Mouse (Mus musculus): Measurements from ENCODE around the gene Gm39566. TPM values are rescaled to one million over a fixed set of nuclear protein-coding genes. Genes with fewer than 3 reads are reported as not detected.
A peak's percentile ranks its signal among the peaks of the same experiment; 100 is the strongest.
"Not testable (repeated sequence)": the region's sequence is repeated elsewhere in the genome, so short reads cannot be mapped to it uniquely, and the experiment has no call there.

Gene Gm39566
- not detected for polyA plus RNA-seq (2017; shearing (Covaris generic))

DNA sequence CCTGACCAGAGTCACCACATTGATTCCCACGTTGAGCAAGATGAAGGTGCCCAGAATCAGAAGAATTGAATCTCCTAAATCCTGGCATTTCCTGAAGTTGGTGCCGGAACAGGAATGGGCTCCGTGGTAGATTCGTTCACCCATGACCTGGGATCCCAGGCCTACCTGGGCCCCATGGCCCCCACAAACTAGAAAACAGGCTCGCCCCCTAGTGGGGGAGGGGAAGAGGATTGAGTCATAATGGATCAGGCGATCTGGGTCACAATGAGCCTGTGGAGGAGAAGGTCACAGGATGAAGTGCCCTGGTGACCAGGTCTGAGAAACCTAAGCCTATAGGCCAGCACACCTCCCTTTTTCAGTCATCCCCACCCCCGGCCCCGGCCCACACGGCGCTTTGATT is at the start of gene Gm39566:
Gene Gm39566 (minus strand): TSS at position 144 of the 400 bp plus-strand sequence.
- ATAC-seq: no peak

DNA sequence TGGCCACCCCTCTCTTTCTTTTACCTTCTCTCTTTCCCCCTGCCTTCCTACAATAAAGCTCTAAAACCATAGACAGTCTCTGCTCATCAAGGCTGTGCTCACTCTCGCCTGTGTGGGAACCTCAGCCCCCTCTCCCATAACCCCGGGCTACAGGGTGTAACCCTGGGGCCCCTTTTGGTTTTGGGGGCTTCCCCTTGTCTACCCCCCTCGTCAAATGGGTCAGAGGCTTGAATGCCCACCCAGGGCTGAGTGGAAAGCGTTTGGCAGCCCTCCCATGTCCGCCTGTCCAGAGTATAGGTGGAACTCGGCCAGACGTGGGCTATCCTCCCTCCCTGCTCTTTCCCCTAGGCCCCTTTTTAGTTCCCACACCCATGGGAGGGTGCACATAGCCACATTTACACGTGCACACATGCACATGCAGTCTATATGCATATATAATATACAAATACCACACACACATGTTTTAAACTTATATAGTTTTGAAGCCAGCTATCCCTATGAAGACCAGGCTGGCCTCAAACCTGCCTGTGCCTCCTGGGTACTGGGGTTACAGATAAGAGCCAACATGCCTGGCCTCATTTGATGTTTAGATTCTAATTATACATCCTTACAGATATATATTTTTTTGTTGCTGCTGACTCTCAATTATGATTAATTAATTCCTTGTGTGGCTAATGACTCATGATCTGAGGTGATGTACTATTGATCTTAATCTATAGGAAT is 49.2 kb upstream of the Gm39566 start:
- no peak for ATAC-seq

- not testable (repeated sequence) for ATAC-seq
Measured at GRCm38 (mm10) chr11:69863729-69864128, 48.6 kb upstream of the Gm39566 start.

- ATAC-seq: no peak
Measured at GRCm38 (mm10) chr11:69858113-69858998, 43.3 kb upstream of the Gm39566 start, which contains the start of gene Tnk1. TSS of gene Tnk1 (minus strand) at chr11:69858730.

- ATAC-seq: no peak
Measured at GRCm38 (mm10) chr11:69855347-69855746, 40.2 kb upstream of the Gm39566 start.

GRCm38 (mm10) chr11:69854680-69855079 is 39.6 kb upstream of the Gm39566 start:
- no peak for ATAC-seq

DNA sequence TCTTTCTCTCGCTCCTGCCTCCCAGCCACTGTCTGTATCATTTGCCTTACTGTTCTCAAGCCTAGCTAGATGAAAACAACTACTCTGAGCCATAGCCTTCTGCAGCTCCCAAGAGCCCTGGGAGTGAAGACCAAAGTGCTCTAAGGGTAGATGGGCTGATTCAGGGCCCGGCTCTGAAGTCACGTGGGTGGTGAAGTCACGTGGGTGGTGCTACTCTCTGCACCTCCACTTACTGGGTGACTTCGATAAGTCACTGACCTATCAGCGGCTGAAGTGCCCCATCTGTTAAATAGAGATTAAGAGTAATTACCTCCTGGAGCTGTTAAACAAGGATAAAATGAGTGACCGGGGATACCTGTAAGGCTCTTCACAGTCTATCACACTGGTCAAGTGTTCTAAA is 38.9 kb upstream of the Gm39566 start:
- no peak for ATAC-seq

DNA sequence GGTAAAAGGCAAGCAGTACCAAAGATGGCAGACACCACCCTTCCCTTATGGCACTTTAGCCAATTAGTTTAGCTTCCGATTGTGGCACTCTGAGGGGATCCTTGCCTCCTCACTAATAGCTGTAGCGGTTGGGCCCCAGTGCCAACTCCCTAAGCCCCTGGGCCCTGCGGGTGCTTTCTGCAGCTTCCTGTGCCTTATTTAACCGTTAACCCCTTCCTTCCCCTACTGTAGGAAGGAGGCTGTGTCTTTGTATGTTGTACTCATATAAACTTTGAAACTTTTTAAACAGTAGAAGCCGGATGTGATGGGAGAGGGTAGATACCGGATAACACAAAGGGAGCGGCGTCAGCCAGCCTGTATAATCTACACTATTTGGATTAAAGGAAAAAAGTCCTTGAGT is 35.7 kb upstream of the Gm39566 start:
- ATAC-seq: no peak

- ATAC-seq: no peak
Measured at GRCm38 (mm10) chr11:69849884-69850283, 34.8 kb upstream of the Gm39566 start.

GRCm38 (mm10) chr11:69849128-69849527 is 34.0 kb upstream of the Gm39566 start:
- no peak for ATAC-seq

DNA sequence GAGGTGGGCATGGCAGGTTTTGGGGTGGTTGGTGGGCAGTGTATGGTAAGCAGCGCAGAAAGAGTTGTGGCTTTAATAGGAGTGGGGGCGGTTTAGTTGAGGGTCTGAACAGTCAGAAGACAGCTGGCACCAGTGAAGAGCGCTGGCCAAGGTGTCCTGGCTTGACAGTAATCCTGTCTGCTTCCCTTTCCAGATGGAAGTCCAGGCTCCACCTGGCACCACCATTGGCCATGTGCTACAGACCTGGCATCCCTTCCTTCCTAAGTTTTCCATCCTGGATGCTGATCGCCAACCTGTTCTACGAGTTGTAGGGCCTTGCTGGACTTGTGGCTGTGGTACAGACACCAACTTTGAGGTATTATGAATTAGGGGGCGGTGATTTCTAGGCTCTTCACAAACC is 32.9 kb upstream of the Gm39566 start:
- ATAC-seq: no peak

DNA sequence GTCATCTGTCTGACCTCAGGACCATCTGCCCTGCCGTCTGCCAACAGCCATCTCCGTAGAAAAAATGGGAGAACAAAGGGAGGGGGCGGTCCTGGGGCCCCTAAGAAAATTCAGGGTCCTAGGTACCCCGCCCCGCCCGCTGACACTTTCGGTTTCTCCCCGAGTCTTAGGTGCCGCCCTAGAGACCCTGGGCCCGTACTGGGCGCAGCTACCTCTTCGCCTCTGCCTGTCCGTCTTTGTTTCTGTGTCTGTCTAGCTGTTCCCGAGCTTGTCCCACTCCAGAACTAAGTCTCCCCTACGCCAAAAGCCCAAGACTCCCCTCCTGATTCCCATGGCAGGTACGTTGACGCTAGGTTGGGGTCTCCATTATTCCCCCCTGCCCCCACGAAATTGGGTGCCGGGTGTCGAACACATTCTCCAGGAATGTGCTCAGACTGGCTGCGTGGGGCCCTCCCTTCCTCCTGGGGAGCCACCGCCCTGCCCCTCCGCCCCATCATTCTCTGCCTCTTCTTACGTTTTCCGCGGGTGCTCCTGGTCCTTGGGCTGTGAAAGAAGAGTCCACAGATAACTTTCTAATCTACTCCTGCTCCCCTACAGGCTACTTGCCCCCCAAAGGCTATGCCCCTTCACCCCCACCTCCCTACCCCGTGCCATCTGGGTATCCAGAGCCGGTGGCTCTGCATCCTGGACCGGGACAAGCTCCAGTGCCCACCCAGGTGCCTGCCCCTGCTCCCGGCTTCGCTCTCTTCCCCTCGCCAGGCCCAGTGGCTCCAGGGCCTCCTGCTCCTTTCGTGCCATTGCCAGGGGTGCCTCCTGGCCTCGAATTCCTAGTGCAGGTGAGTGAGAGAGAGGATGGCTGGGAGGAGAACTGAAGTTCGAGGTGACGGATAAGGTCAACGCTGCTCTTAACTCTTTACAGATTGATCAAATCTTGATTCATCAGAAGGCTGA is 31.9 kb upstream of the Gm39566 start:
- peak; percentile 71 for ATAC-seq

GRCm38 (mm10) chr11:69846198-69846680 is 31.1 kb upstream of the Gm39566 start, which contains the start of gene Plscr3:
TSS of gene Plscr3 (plus strand) at chr11:69846376.
- peak; percentile 81 for ATAC-seq

- ATAC-seq: peak; percentile 13
Measured at GRCm38 (mm10) chr11:69838714-69839104, 23.6 kb upstream of the Gm39566 start.

- ATAC-seq: peak; percentile 90
Measured at GRCm38 (mm10) chr11:69837952-69838713, 23.0 kb upstream of the Gm39566 start, which contains the start of gene Tmem256. TSS of gene Tmem256 (plus strand) at chr11:69838514.

DNA sequence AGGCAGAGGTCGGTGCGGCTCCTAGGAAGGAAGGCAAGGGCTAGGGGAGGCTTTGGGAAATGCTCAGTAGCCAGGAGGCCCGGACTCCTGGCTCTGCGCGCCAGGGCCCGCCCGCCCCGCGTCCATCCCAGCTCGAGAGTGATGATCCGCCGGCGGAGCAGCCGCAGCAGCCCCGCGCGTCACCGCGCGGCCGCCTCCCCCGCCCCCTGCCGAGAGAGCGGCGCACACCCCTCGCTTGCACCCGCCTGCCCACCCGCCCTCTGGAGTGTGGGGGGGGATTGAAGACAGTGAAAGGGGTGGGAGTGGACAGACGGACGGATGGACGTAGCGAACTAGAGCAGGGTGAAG is 22.5 kb upstream of the Gm39566 start, which contains the start of gene Nlgn2:
Gene Nlgn2 (minus strand): TSS at position 181 of the 348 bp plus-strand sequence.
- no peak for ATAC-seq

GRCm38 (mm10) chr11:69836703-69837576 is 21.8 kb upstream of the Gm39566 start:
- no peak for ATAC-seq

DNA sequence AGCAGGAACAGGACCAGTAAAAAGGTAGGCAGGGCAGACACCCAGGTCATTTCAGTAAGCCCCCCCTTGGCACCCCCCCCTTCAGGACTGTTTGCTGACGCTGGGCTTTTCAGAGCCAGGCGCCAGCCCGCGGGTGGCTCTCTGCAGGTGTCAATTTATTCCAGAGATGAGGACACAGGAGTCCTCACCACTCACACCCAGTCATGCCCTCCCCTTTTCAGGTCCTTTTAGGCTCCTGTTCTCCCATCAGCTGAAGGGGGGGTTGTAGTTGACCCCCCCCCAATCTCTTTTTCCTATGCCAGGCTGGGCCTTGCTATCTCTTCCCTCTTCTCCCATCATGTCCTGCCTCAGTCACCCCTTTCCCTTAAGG is 20.9 kb upstream of the Gm39566 start:
- ATAC-seq: no peak

- ATAC-seq: no peak
Measured at GRCm38 (mm10) chr11:69835326-69835965, 20.3 kb upstream of the Gm39566 start.
